Mouse (Mus musculus) forebrain, embryonic 10.5 days (tissue): ENCODE data around the gene L3mbtl1. TPM values are rescaled to one million over a fixed set of nuclear protein-coding genes. Genes with fewer than 3 reads are reported as not detected.

ENCODE experiments used
- DNase-seq: peaks from one replicate; pipeline ENCODE4 v3.0.0-alpha.2; 2017; ENCODE audit warnings: low spot score; ENCODE audit errors: extremely low spot score
- H3K27ac ChIP-seq: fragments of 300-500 bp; sonication (generic); 2 replicates; pipeline ENCODE4 v1.5.1; 2016; ENCODE audit warnings: mild to moderate bottlenecking
- H3K27me3 ChIP-seq: fragments of 300-500 bp; sonication (generic); 2 replicates; pipeline ENCODE4 v1.6.1; 2016; ENCODE audit warnings: mild to moderate bottlenecking; ENCODE audit not compliant: poor library complexity, severe bottlenecking
- H3K36me3 ChIP-seq: fragments of 300-500 bp; sonication (generic); replicated peaks from 2 replicates; pipeline ENCODE4 v1.6.1; 2016; ENCODE audit warnings: mild to moderate bottlenecking, moderate library complexity
- H3K4me1 ChIP-seq: fragments of 300-500 bp; sonication (generic); 2 replicates; pipeline ENCODE4 v1.6.1; 2016
- H3K4me3 ChIP-seq: fragments of 300-500 bp; sonication (generic); 2 replicates; pipeline ENCODE4 v1.5.1; 2016; ENCODE audit warnings: mild to moderate bottlenecking, moderate library complexity
- H3K9me3 ChIP-seq: fragments of 300-500 bp; sonication (generic); 2 replicates; pipeline ENCODE4 v1.6.1; 2016; ENCODE audit warnings: mild to moderate bottlenecking, moderate library complexity
- WGBS: fragments of 180-500 bp; shearing (Covaris S2); methylation state at CpG from one replicate; pipeline ENCODE4 v1.1.7; 2016; 5-methylcytosine and 5-hydroxymethylcytosine counted together
- polyA plus RNA-seq: library from polyadenylated mRNA; unstranded; fragments of >200 nt; fragmentation: Nextera tagmentation; extraction: Ambion mirVana; gene quantifications from 2 replicates; pipeline ENCODE4 v1.2.1, GENCODE M21; 2016

L3mbtl1 gene
- polyA plus RNA-seq, 1 experiment from 2014 or later, result 0.33 TPM

GRCm38 (mm10) chr2:162986764-162987163 is 43.5 kb downstream of the L3mbtl1 start:
- Histone ChIP-seq H3K27ac (no peak overlapping the region), H3K4me3 (no peak overlapping the region), H3K36me3 (no peaks in the 10 kb centered on the region), H3K9me3 (no peaks in the 10 kb centered on the region), H3K4me1 (0 out of 2 replicates have a peak, but pooled peaks cover 3% of the 10 kb centered on the region), H3K27me3 (no peaks in the 10 kb centered on the region)
- DNase-seq, result no peak
- WGBS, result 87% methylated on average over 3 of the region's 3 CpGs

GRCm38 (mm10) chr2:162987218-162987617 is 43.9 kb downstream of the L3mbtl1 start, which contains the start of gene Sgk2:
Gene Sgk2, plus strand, starts transcription at chr2:162987330.
- H3K36me3 ChIP-seq, result no peaks in the 10 kb centered on the region
- whole genome bisulfite sequencing, result 69% methylated on average over 8 of the region's 8 CpGs

GRCm38 (mm10) chr2:162988235-162988634 is 45.0 kb downstream of the L3mbtl1 start:
- no peak overlapping the region for H3K27ac ChIP-seq
- H3K4me3 ChIP-seq, result no peak overlapping the region
- 88% methylated on average over 4 of the region's 4 CpGs for WGBS
- no peaks in the 10 kb centered on the region for H3K36me3 ChIP-seq
- H3K27me3 ChIP-seq, result no peaks in the 10 kb centered on the region
- DNase-seq, result no peak
- H3K9me3 ChIP-seq, result no peaks in the 10 kb centered on the region
- H3K4me1 ChIP-seq, result 0 out of 2 replicates have a peak, but pooled peaks cover 3% of the 10 kb centered on the region

More at GRCm38 (mm10) chr2:162987218-162987617, 43.9 kb downstream of the L3mbtl1 start, which contains the start of gene Sgk2:
- no peaks in the 10 kb centered on the region for H3K9me3 ChIP-seq
- 0 out of 2 replicates have a peak, but pooled peaks cover 3% of the 10 kb centered on the region for H3K4me1 ChIP-seq
- H3K4me3 ChIP-seq, result no peak within 1 kb of the TSS
- DNase-seq, result no peak
- H3K27me3 ChIP-seq, result no peaks in the 10 kb centered on the region
- H3K27ac ChIP-seq, result no peak within 1 kb of the TSS

DNA sequence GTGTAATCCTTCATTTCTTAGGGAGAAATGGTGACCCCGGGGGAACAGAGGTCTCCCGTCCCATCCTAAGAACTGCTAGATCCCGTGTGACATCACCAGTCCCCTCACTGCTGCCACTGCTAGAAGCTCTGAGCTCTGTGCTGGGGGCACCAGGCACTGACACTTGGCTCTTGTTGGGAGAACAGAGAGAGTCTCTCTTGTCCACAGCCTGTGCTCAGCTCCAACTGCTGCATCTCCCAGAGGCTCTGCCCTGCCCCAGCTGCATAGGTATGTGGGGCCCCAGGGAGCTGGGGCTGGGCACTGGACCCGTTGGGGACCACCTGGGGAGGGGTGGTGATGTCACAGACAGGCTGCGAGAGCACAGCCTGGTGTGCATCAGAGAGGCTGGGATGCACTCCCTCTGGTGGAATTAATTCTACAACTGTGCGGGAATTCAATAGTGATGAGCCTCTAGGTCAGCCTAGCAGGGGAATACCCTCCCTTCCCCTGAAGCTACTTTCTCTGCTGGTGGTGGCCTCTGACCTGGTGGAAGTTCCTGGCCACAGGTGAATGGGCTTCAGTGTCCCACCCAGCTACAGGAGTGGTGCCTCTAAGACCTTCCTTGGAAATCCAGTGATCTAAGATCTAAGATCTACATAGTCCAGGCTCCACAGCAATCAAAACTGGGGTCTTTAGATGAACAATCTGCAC is 48.3 kb downstream of the L3mbtl1 start:
- WGBS, result 39% methylated on average over 6 of the region's 6 CpGs
- DNase-seq, result no peak
- Histone ChIP-seq H3K4me1 (0 out of 2 replicates have a peak, but pooled peaks cover 3% of the 10 kb centered on the region), H3K36me3 (no peaks in the 10 kb centered on the region), H3K27ac (no peak overlapping the region), H3K27me3 (no peaks in the 10 kb centered on the region), H3K9me3 (no peaks in the 10 kb centered on the region), H3K4me3 (no peak overlapping the region)

- DNase-seq, result no peak
- Histone ChIP-seq H3K9me3 (no peaks in the 10 kb centered on the region), H3K4me3 (no peak overlapping the region), H3K27ac (no peak overlapping the region), H3K4me1 (0 out of 2 replicates have a peak, but pooled peaks cover 3% of the 10 kb centered on the region), H3K36me3 (no peaks in the 10 kb centered on the region), H3K27me3 (no peaks in the 10 kb centered on the region)
Measured at GRCm38 (mm10) chr2:162992084-162992437, 48.8 kb downstream of the L3mbtl1 start.

DNA sequence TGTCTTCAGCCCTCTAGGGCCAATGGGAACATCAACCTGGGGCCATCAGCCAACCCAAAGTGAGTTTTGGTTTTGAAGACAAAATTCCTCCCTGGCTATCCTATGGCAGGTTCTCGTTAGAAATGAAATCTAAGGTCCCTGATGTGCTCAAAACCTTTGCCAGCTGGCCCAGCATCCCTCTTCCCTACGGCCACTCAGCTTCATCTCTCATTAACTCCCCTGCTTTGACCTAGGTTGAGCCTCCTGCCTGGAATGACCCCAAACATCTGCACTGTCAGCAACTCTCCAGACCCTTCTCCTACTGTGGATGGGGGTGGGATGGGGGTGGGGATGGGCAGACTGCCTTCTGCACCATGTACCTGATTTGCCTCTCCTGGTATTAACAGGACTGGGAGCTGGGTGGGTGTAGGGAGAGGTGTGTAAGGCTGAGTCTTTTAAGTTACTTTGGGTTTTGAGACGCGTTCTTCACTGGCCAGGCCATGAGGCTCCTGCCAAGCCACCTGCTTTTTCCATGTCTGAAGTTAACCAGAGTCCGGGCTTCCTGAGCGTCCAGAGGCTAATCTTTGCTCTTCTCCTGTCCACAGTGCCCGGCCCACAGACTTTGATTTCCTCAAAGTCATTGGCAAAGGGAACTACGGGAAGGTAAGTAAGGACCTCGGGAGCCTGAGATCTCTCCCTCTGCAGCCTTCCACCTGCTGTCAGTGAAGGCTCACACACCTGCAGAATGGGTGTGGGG is 50.8 kb downstream of the L3mbtl1 start:
- no peaks in the 10 kb centered on the region for H3K36me3 ChIP-seq
- H3K9me3 ChIP-seq, result no peaks in the 10 kb centered on the region
- no peak overlapping the region for H3K4me3 ChIP-seq
- 83% methylated on average over 9 of the region's 9 CpGs for WGBS
- DNase-seq, result no peak
- H3K27ac ChIP-seq, result no peak overlapping the region
- peaks cover 7% of the 10 kb centered on the region; the same call in 1 of the 2 replicates for H3K4me1 ChIP-seq
- 0 out of 2 replicates have a peak, but pooled peaks cover under 1% of the 10 kb centered on the region for H3K27me3 ChIP-seq

GRCm38 (mm10) chr2:162998528-162999230 is 55.4 kb downstream of the L3mbtl1 start:
- no peak overlapping the region for H3K27ac ChIP-seq
- H3K4me1 ChIP-seq, result peaks cover 6% of the 10 kb centered on the region; the same call in 1 of the 2 replicates
- H3K9me3 ChIP-seq, result no peaks in the 10 kb centered on the region
- 28% methylated on average over 18 of the region's 18 CpGs for WGBS
- no peaks in the 10 kb centered on the region for H3K36me3 ChIP-seq
- H3K27me3 ChIP-seq, result 0 out of 2 replicates have a peak, but pooled peaks cover 3% of the 10 kb centered on the region
- peak overlapping the region; percentile 41 for H3K4me3 ChIP-seq
- DNase-seq, result peak; percentile 66

- peaks cover 6% of the 10 kb centered on the region; the same call in 1 of the 2 replicates for H3K4me1 ChIP-seq
- H3K36me3 ChIP-seq, result no peaks in the 10 kb centered on the region
- H3K27ac ChIP-seq, result no peak overlapping the region
- H3K9me3 ChIP-seq, result no peaks in the 10 kb centered on the region
- DNase-seq, result peak; percentile 49
- H3K4me3 ChIP-seq, result no peak overlapping the region
- 37% methylated on average over 3 of the region's 3 CpGs for WGBS
- H3K27me3 ChIP-seq, result 0 out of 2 replicates have a peak, but pooled peaks cover 3% of the 10 kb centered on the region
Measured at GRCm38 (mm10) chr2:162999744-163000143, 56.5 kb downstream of the L3mbtl1 start.

DNA sequence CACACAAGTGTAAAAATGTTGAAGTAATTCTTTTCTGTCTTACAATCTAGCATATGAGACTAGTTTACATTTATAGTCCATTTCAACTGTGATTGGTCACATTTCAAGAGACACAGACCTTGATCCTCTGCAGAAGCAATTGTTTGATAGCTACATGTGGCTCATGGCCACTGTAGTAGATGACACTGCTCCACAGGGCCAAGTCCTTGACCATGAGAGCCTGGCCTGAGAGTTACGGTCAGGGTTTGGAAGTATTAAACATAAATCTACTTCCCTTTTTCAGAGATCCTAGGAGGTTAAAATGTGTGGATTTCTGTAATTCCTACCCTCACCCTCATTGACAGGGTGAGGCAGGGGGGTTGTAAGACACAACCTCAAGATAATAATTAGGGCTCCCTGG is 57.8 kb downstream of the L3mbtl1 start:
- WGBS, result 88% methylated on average over 1 of the region's 1 CpGs

GRCm38 (mm10) chr2:163007299-163007698 is 64.0 kb downstream of the L3mbtl1 start:
- Histone ChIP-seq H3K27me3 (no peaks in the 10 kb centered on the region), H3K4me1 (no peaks in the 10 kb centered on the region), H3K36me3 (no peaks in the 10 kb centered on the region), H3K4me3 (no peak overlapping the region), H3K9me3 (no peaks in the 10 kb centered on the region), H3K27ac (no peak overlapping the region)
- no peak for DNase-seq
- WGBS, result 84% methylated on average over 4 of the region's 4 CpGs

More for the DNA sequence above, 57.8 kb downstream of the L3mbtl1 start:
- Histone ChIP-seq H3K4me3 (no peak overlapping the region), H3K27me3 (0 out of 2 replicates have a peak, but pooled peaks cover 3% of the 10 kb centered on the region), H3K4me1 (peaks cover 6% of the 10 kb centered on the region; the same call in 1 of the 2 replicates), H3K27ac (no peak overlapping the region), H3K9me3 (no peaks in the 10 kb centered on the region), H3K36me3 (no peaks in the 10 kb centered on the region)
- DNase-seq, result no peak

GRCm38 (mm10) chr2:163016916-163017743 is 73.9 kb downstream of the L3mbtl1 start, which contains the start of gene Ift52:
Gene Ift52, plus strand, starts transcription at chr2:163017354.
- H3K4me3 ChIP-seq, result peak within 1 kb of the TSS; percentile 93
- H3K4me1 ChIP-seq, result peaks cover 13% of the 10 kb centered on the region
- peak within 1 kb of the TSS; percentile 91 for H3K27ac ChIP-seq
- peak; percentile 91 for DNase-seq
- H3K27me3 ChIP-seq, result no peaks in the 10 kb centered on the region
- no peaks in the 10 kb centered on the region; the same call in 1 of the 2 replicates for H3K36me3 ChIP-seq
- no peaks in the 10 kb centered on the region for H3K9me3 ChIP-seq
- under 1% methylated on average over 57 of the region's 57 CpGs for WGBS
